Mouse (Mus musculus) cortical plate, adult 2 months (tissue): Measurements from ENCODE around the gene Vwa8. TPM values are rescaled to one million over a fixed set of nuclear protein-coding genes. Genes with fewer than 3 reads are reported as not detected.

Source experiments
- H3K27ac ChIP-seq: fragments of 200-500 bp; 2 replicates; pipeline ENCODE4 v1.5.1; 2012; ENCODE audit warnings: low read length, control low read depth, inconsistent platforms; ENCODE audit not compliant: insufficient read depth
- H3K4me1 ChIP-seq: fragments of 200-500 bp; 2 replicates; pipeline ENCODE4 v1.6.1; 2011; ENCODE audit warnings: low read length; ENCODE audit not compliant: control insufficient read depth, insufficient read depth
- H3K4me3 ChIP-seq: fragments of 200-500 bp; 2 replicates; pipeline ENCODE4 v1.5.1; 2011; ENCODE audit warnings: mild to moderate bottlenecking, low read length, control low read depth; ENCODE audit not compliant: insufficient read depth
- CTCF ChIP-seq: fragments of 200-500 bp; IDR thresholded peaks from 2 replicates; pipeline ENCODE4 v1.5.1; 2011; ENCODE audit warnings: mild to moderate bottlenecking, control low read depth, low read length; ENCODE audit not compliant: insufficient read depth; ENCODE audit errors: extremely low read depth
- POLR2A ChIP-seq: fragments of 200-500 bp; IDR thresholded peaks from 2 replicates; pipeline ENCODE4 v1.6.1; 2011; ENCODE audit warnings: mild to moderate bottlenecking, low read length, control low read depth; ENCODE audit not compliant: insufficient read depth; ENCODE audit errors: extremely low read depth
- polyA plus RNA-seq: library from polyadenylated mRNA; depleted of rRNA; stranded (reverse); fragments of >200 nt; gene quantifications from 2 replicates; pipeline ENCODE4 v1.2.3, GENCODE M21; 2012

Gene Vwa8
- polyA plus RNA-seq, 1 experiment, result 29.3 TPM

GRCm38 (mm10) chr14:78848477-78848876 is 375 bp upstream of the Vwa8 start:
- TF ChIP-seq CTCF (no peak), POLR2A (no peak)
- peak overlapping the region; percentile 96 for H3K4me3 ChIP-seq
- peak overlapping the region; percentile 92 for H3K27ac ChIP-seq
- peaks cover 10% of the 10 kb centered on the region for H3K4me1 ChIP-seq

- TF ChIP-seq POLR2A (no peak), CTCF (no peak)
- H3K4me1 ChIP-seq, result peaks cover 10% of the 10 kb centered on the region
- peak overlapping the region; percentile 96; the same call in 1 of the 2 replicates for H3K4me3 ChIP-seq
- no peak overlapping the region for H3K27ac ChIP-seq
Observed at GRCm38 (mm10) chr14:78849961-78850578, 1.2 kb downstream of the Vwa8 start.

- H3K27ac ChIP-seq, result no peak overlapping the region
- H3K4me1 ChIP-seq, result peaks cover 10% of the 10 kb centered on the region
- TF ChIP-seq POLR2A (no peak), CTCF (no peak)
- peak overlapping the region; percentile 5; the same call in 1 of the 2 replicates for H3K4me3 ChIP-seq
Observed at GRCm38 (mm10) chr14:78850666-78851065, 1.8 kb downstream of the Vwa8 start.

GRCm38 (mm10) chr14:78851366-78851765 is 2.5 kb downstream of the Vwa8 start:
- H3K27ac ChIP-seq, result no peak overlapping the region
- TF ChIP-seq CTCF, result no peak
- TF ChIP-seq POLR2A, result no peak
- no peak overlapping the region for H3K4me3 ChIP-seq

GRCm38 (mm10) chr14:78852401-78853246 is 3.8 kb downstream of the Vwa8 start:
- no peak overlapping the region for H3K27ac ChIP-seq
- TF ChIP-seq POLR2A (no peak), CTCF (no peak)
- H3K4me1 ChIP-seq, result peaks cover 10% of the 10 kb centered on the region
- H3K4me3 ChIP-seq, result no peak overlapping the region

More at GRCm38 (mm10) chr14:78851366-78851765, 2.5 kb downstream of the Vwa8 start:
- H3K4me1 ChIP-seq, result peaks cover 10% of the 10 kb centered on the region

- no peak overlapping the region for H3K4me3 ChIP-seq
- TF ChIP-seq CTCF (no peak), POLR2A (no peak)
Observed at GRCm38 (mm10) chr14:78861156-78861555, 12.3 kb downstream of the Vwa8 start.

GRCm38 (mm10) chr14:78870036-78870435 is 21.2 kb downstream of the Vwa8 start:
- H3K4me3 ChIP-seq, result no peak overlapping the region
- H3K27ac ChIP-seq, result no peak overlapping the region
- TF ChIP-seq CTCF (no peak), POLR2A (no peak)
- no peaks in the 10 kb centered on the region for H3K4me1 ChIP-seq

More at GRCm38 (mm10) chr14:78861156-78861555, 12.3 kb downstream of the Vwa8 start:
- H3K27ac ChIP-seq, result no peak overlapping the region
- H3K4me1 ChIP-seq, result no peaks in the 10 kb centered on the region

- Histone ChIP-seq H3K27ac (no peak overlapping the region), H3K4me1 (no peaks in the 10 kb centered on the region), H3K4me3 (no peak overlapping the region)
- TF ChIP-seq POLR2A (no peak), CTCF (no peak)
Observed at GRCm38 (mm10) chr14:78877176-78877575, 28.3 kb downstream of the Vwa8 start.

GRCm38 (mm10) chr14:78878402-78879045 is 29.7 kb downstream of the Vwa8 start:
- Histone ChIP-seq H3K4me1 (no peaks in the 10 kb centered on the region), H3K4me3 (no peak overlapping the region), H3K27ac (no peak overlapping the region)
- TF ChIP-seq POLR2A (no peak), CTCF (no peak)

- Histone ChIP-seq H3K27ac (no peak overlapping the region), H3K4me3 (no peak overlapping the region), H3K4me1 (no peaks in the 10 kb centered on the region)
- no peak for TF ChIP-seq CTCF
- TF ChIP-seq POLR2A, result no peak
Observed at GRCm38 (mm10) chr14:78880879-78881278, 32.0 kb downstream of the Vwa8 start.
